Mouse (Mus musculus): Measurements from ENCODE around the gene Rec114.

GRCm38 (mm10) chr9:58710642-58711041 is 33.1 kb downstream of the Rec114 start:
- TF ChIP-seq EP300 (optimal IDR thresholded peaks at IDR 0.05) (no peak), CTCF (IDR thresholded peaks at IDR 0.05; ENCODE audit: low read depth) (no peak)
